Mouse (Mus musculus): ENCODE data around the gene Mocs3. TPM values are rescaled to one million over a fixed set of nuclear protein-coding genes. Genes with fewer than 3 reads are reported as not detected.

The Mocs3 gene
- total and polyA plus RNA-seq, 3 experiments: 2.9 to 5.1 TPM; not detected in 1

- no peak overlapping the region for H3K9ac ChIP-seq (ENCODE audit: control insufficient read depth, low read depth, low read length, poor library complexity, severe bottlenecking)
- no peaks in the 10 kb centered on the region for H3K9me3 ChIP-seq (replicated peaks; ENCODE audit: insufficient read depth, low read length)
- no peaks in the 10 kb centered on the region for H3K27me3 ChIP-seq (ENCODE audit: control insufficient read depth in 1 of 2, insufficient read depth in 2 of 2, low read length in 2 of 2)
- H3K36me3 ChIP-seq (ENCODE audit: control insufficient read depth in 1 of 2, insufficient read depth in 2 of 2, low read length in 2 of 2): no peaks in the 10 kb centered on the region
- no peak for DNase-seq (ENCODE audit: low read depth, low spot score)
- no peaks in the 10 kb centered on the region for H3K79me2 ChIP-seq (ENCODE audit: control insufficient read depth, insufficient read depth, low read length, poor library complexity)
- H3K27ac ChIP-seq (ENCODE audit: control insufficient read depth, low read depth, low read length): no peak overlapping the region
- no peak overlapping the region for H3K4me3 ChIP-seq (ENCODE audit: control insufficient read depth in 1 of 2, insufficient read depth in 1 of 2, low read depth in 2 of 2, low read length in 2 of 2)
- TF ChIP-seq ETS1 (IDR thresholded peaks at IDR 0.05; ENCODE audit: low read depth, low read length) (no peak), CTCF (IDR thresholded peaks at IDR 0.05 in 2 of 3, conservative IDR thresholded peaks at IDR 0.05 in 1 of 3; ENCODE audit: control insufficient read depth in 1 of 3, insufficient read depth in 1 of 3, low read depth in 2 of 3, low read length in 3 of 3, poor library complexity in 1 of 3, severe bottlenecking in 1 of 3) (peak; percentile 20 to 58 (median 47); a peak in 5 of 6 replicates), RCOR1 (IDR thresholded peaks at IDR 0.05; ENCODE audit: low read depth, low read length) (no peak)
- H3K4me1 ChIP-seq (ENCODE audit: control insufficient read depth in 1 of 2, insufficient read depth in 2 of 2, low read length in 2 of 2): no peaks in the 10 kb centered on the region
Observed at GRCm38 (mm10) chr2:168274374-168274935, 44.0 kb downstream of the Mocs3 start.

DNA sequence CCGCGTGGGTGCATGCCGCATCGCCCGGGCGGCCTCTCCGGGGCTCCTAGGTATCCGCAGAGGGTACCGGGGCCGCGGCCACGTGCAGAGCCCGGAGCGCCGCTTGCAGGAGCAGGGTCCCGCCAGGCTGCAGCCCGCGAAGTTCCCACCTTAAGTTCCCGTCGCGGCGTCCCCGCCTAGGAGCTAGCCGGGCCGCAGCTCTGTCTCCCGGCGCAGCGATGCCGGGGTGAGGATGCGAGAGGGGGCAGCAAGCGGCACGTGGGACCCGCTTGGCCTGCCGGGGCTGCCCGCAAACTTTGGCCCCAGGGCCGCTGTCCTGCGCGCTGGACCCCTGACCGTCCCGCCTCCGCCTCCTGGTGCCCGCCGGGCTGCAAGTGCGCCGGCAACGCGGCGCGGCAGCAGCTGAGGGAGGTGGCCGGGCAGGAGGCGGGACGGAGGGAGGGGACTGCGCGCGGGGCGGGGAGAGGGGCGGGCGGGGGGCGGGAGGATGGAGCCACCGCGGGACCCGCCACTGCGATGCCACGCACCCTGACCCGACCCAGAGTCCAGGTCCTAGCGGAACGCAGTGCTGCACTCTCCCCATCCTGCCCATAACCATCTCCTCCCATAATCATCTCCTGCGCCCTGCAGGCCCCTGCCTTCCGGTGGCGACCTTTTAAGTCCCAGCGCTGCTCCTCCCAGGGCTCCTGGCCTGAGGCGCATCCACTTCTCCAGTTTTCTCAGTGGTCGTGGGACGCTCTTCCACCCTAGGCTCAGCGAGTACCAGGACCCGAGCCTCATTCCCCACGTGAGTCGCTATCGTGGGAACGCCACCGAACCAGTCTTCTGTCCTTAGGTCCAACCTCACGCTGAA lies 50.5 kb downstream of the Mocs3 start:
- no peaks in the 10 kb centered on the region for H3K27me3 ChIP-seq (ENCODE audit: control insufficient read depth in 1 of 2, insufficient read depth in 2 of 2, low read length in 2 of 2)
- H3K27ac ChIP-seq (ENCODE audit: control insufficient read depth, low read depth, low read length): no peak overlapping the region
- no peaks in the 10 kb centered on the region for H3K9me3 ChIP-seq (replicated peaks; ENCODE audit: insufficient read depth, low read length)
- no peaks in the 10 kb centered on the region for H3K4me1 ChIP-seq (ENCODE audit: control insufficient read depth in 1 of 2, insufficient read depth in 2 of 2, low read length in 2 of 2)
- TF ChIP-seq POLR2A (IDR thresholded peaks at IDR 0.05; ENCODE audit: control insufficient read depth in 1 of 2, insufficient read depth in 1 of 2, low read depth in 1 of 2, low read length in 2 of 2, poor library complexity in 1 of 2) (no peak), RAD21 (IDR thresholded peaks at IDR 0.05; ENCODE audit: low read depth, low read length) (no peak), MAFK (IDR thresholded peaks at IDR 0.05; ENCODE audit: borderline replicate concordance, low read depth, low read length) (no peak), ETS1 (IDR thresholded peaks at IDR 0.05; ENCODE audit: low read depth, low read length) (no peak), ZC3H11A (IDR thresholded peaks at IDR 0.05; ENCODE audit: low read depth, low read length) (no peak), TBP (IDR thresholded peaks at IDR 0.05; ENCODE audit: low read depth, low read length) (no peak), CHD1 (IDR thresholded peaks at IDR 0.05; ENCODE audit: low read depth, low read length) (no peak), HCFC1 (IDR thresholded peaks at IDR 0.05; ENCODE audit: low read depth, low read length) (no peak), MAX (IDR thresholded peaks at IDR 0.05; ENCODE audit: low read length) (no peak), MAZ (IDR thresholded peaks at IDR 0.05; ENCODE audit: low read depth, low read length) (no peak), NRF1 (IDR thresholded peaks at IDR 0.05; ENCODE audit: insufficient read depth, low read depth, low read length, poor library complexity, severe bottlenecking) (no peak), ZKSCAN1 (IDR thresholded peaks at IDR 0.05; ENCODE audit: low read depth, low read length) (no peak), SIN3A (IDR thresholded peaks at IDR 0.05; ENCODE audit: low read length) (no peak), MYC (IDR thresholded peaks at IDR 0.05; ENCODE audit: low read depth, low read length) (no peak), GATA1 (IDR thresholded peaks at IDR 0.05; ENCODE audit: low read depth, low read length) (no peak), SMC3 (IDR thresholded peaks at IDR 0.05; ENCODE audit: low read depth, low read length) (no peak), TAL1 (IDR thresholded peaks at IDR 0.05; ENCODE audit: low read length) (no peak)
- no peak overlapping the region for H3K9ac ChIP-seq (ENCODE audit: control insufficient read depth, low read depth, low read length, poor library complexity, severe bottlenecking)
- no peaks in the 10 kb centered on the region for H3K79me2 ChIP-seq (ENCODE audit: control insufficient read depth, insufficient read depth, low read length, poor library complexity)
- DNase-seq (ENCODE audit: low read depth, low spot score): no peak
- no peaks in the 10 kb centered on the region for H3K36me3 ChIP-seq (ENCODE audit: control insufficient read depth in 1 of 2, insufficient read depth in 2 of 2, low read length in 2 of 2)
- no peak overlapping the region for H3K4me3 ChIP-seq (ENCODE audit: control insufficient read depth in 1 of 2, insufficient read depth in 1 of 2, low read depth in 2 of 2, low read length in 2 of 2)
